Mouse (Mus musculus): ENCODE data around the gene Fyb.
"Not testable (repeated sequence)": the region's sequence is repeated elsewhere in the genome, so short reads cannot be mapped to it uniquely, and the experiment has no call there.

The Fyb gene

DNA sequence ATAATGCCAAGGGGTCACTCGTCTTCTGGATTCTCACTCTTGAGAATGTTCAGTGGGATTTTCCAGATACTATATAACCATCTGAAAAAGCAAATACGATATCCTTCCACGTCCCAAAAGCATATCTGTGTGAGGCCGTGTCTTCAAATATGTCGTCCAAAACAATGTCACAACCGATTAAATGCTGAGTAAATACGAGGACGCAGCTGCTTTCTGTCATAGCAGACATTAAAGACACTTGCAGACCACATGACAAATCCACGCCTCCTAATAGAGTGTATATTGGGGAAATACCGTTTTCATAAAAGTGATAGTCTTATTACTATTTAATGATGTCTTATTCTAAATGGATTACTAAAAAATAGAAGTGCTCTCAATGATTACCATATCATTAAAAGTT is 38.0 kb downstream of the Fyb start:
- intact Hi-C loops (cut with DNase I) = no loop called here

DNA sequence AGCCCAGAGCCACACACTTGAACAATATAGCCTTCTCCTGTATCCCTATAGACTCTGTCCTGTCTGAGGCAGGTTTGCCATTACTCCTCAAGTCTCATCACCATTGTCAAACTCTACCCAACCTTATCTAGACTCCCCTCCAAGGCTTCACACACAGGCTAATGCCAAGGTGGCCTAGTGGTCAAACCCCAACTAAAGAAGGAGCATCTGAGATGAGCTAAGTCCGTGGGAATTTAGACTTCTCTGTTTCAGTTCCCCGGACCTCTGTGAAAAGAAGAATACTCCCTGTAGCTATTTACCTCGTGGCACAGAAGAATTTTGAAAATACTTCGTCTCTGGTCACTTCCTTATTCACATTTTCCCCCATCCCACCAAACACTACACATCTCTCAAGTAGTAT is 39.5 kb downstream of the Fyb start:
- intact Hi-C loops (cut with DNase I) = no loop called here

DNA sequence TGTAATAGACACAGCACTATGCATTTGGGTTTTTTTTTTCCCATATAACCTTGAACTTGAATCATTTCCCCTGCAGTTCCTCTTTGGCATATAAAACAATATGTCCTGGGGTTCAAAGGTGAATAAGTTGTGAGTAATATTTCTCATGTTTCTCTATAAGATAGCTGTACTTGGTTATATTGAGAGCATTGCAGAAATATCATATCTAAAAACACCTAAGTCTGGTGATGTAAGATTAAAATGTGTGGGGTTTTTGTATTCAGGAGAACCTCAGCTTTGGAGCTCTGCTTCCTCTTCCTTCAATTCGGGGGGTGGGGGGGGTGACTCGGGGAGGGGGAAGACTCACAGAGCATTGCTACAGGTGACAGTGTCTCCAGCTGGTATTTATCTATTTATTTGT is 40.0 kb downstream of the Fyb start:
- intact Hi-C loops (cut with DNase I) = no loop called here

DNA sequence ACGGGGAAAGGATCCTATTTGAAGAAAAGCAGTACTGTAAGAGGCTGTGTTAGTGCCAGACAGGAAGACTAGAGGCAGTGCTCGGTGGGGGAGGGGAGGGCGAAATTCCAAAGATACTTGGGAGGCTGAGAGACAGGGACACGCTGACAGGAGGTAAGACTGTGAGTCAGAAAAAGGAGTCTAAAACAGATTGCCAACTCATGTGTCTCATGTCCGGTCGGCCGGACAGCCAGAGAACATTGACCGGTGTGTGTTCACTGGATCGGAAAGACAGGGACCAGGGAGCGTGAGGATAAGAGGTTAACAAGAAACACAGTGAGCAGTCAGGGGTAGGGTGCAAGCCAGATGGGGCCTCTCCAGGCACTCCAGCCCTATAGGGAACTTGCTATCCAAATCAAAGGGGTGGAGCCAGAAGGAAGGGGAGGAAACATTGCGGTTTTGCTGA is 42.3 kb downstream of the Fyb start:
- intact Hi-C loops (cut with DNase I) = no loop called here

DNA sequence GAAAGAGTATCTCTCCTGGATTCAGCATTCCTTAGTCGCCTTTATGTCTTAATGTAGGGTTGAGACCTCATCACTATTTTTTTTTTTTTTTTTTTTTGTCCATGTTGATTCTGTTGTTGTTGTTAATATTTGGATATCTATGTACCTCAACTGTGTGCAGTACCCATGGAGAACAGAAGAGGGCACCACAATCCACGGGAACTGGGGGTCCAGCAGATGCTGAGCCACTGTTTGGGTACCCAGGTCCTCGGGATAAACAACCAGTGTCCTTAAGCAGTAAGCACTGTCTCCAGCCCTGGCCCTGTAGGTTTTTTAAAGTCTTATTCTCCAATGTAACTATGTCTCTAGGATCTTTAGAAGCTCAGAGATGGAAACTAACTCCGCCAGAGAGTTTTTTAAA is 43.2 kb downstream of the Fyb start:
- intact Hi-C loops (cut with DNase I) = no loop called here

DNA sequence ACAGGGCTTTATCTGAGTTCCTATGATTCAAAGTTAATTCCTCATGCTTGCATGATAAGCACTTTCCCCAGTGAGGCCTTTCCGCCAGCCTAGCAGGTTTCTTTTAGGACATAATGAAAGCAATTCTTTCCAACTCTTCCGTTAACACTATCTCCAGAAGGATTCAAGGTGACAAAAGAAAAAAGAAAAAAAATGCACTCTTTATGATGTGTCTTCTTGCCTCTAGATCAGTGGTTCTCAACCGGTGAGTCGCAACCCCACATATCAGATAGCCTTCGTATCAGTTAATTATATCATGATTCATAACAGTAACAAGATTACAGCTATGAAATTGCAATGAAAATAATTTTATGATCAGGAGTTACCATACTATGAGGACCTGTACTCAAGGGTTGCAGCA is 45.3 kb downstream of the Fyb start:
- intact Hi-C loops (cut with DNase I) = loop anchor here (2.0 kb wide), 1 partner anchor 329 kb away; no protein-coding TSS in a partner anchor

DNA sequence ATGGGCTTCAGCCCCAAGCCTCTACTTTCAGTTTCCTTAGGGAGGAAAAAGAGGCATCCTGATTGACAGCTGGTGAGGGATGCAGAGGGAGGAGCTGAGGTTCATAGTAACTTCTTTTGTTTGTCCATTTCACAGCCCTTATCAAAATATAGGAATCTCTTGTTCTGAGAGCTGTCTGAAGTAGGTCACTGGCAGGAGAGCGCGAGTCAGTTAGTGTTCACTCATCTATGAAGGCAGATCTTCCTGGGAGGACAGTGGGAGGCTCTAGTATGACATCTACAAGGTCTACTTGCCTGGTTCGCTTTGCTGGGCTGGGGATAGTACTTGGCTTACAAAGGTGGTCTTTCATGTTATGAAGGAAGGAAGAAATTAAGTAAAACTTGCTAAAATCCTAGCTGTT is 46.0 kb downstream of the Fyb start:
- intact Hi-C loops (cut with DNase I) = loop anchor here (2.0 kb wide), 1 partner anchor 330 kb away; no protein-coding TSS in a partner anchor

DNA sequence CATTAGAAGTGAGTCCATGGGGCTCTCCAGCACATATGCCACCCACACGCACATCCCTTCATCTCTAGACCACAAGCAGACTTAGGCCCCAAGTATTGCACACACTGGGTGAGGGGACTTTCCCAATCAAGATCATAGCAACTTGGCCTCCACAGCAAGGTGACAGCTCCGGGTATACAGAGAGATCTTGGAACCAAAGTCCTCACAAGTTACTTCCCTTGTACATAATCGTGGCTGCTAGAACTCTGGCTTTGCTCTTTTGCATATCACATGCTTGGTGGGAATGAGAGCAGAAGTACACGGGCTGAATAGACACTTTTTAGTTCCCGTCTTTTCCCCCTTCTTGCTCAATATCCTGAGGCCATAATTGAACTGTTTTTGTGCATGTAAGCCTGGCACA is 46.4 kb downstream of the Fyb start:
- intact Hi-C loops (cut with DNase I) = loop anchor here (2.0 kb wide), 1 partner anchor 330 kb away; no protein-coding TSS in a partner anchor

DNA sequence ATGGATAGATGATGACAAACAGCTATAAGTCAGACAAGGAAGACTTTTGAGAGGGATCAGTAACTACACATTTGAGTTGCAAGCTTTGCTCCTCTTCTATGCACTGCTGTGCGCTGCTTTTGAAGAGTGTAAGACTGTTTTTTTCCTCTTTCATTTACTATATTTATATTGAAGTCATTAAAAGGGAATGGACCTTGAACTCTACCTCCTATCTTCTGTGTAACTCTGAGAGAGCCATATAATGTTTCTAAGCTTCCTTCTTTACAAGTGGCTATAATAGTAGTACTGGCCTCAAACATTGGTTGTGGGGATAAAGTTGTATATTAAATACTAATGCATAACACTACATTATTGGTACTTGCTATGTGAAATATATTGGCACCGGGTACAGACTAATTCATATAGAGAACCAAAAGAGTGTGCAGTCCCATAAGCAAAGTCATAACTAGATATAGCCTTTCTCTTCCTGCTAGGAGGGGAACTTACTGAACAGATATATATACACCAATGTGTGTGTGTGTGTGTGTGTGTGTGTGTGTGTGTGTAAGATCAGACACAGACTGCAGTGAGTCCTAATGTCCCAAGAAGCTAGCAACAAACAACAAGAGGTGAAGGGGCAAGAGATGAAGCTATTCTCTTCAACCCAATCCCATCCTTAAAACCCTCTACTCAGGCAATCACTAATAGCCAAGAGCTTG is 47.7 kb downstream of the Fyb start:
- intact Hi-C loops (cut with DNase I) = loop anchor here (5.0 kb wide), 1 partner anchor 68 kb away; no protein-coding TSS in a partner anchor

DNA sequence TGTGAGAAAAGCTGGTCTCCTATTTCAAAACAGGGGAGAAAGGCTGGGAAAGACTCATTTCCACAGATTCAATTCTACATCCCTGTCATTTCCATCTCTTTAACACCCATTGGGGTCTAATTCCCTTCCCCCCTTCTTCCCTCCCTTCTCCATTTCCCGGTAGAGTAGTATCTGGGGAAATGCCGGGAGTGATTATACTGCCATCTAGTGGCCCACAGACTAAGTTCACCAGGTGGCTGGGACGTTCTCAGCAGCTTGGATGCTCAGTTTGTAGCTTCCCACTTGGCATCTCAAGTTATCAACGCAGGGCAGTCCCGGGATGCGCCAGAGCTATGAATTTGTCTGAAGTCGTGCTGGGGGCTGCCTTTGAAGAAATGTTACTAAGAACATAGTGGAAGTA is 48.2 kb downstream of the Fyb start:
- intact Hi-C loops (cut with DNase I) = loop anchor here (5.0 kb wide), 1 partner anchor 69 kb away; no protein-coding TSS in a partner anchor

DNA sequence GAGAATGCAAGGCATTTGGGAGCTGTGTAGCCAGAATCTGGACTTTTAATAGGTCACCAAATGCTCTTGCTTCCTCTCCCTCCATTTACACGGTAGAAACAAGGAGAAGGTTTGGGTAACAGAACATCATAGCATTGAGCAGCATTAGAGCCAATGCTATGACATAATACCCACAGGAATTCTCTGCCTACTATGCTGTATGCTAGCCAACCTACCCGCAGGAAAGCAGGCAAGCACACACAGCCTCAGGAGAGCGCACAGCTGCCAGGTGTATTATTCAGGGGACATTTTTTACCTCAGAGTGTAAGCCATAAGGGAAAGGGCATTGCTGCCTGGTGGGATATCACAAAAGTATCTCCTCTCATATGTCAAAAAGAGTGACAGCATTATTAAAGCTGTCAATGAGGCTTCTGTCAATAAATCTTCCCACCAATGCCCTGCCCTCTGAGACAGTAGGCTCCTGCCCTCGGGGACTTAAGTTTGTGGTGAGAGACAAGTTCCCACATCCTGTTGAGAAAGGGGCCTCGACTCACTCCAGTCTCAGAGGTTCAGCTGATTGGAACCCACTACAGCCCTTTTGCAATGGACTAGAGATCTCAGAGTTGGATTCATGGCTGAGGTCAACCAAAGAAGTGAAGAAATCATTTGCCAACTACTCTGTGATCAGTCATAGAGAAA is 51.8 kb downstream of the Fyb start:
- intact Hi-C loops (cut with DNase I) = loop anchor here (5.0 kb wide), 1 partner anchor 72 kb away; no protein-coding TSS in a partner anchor

DNA sequence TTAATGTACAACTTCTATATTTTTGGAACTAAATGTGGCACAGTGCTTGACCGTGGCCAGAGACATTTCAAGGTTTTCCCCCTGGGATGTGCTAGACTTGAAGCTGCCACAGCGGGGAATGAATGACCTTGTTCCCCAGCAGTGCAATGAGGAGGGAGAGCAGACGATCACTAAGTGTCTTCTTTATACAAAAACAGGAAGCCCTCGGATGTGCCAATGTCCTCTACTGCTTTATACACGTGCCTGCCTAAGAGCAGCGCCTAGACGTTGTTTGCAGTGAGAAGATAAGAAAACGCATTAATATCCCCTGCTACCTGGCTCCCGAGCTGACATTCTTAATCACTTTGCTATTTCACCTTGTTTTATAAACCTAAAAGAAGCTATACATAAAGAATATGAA is 55.3 kb downstream of the Fyb start:
- intact Hi-C loops (cut with DNase I) = no loop called here

DNA sequence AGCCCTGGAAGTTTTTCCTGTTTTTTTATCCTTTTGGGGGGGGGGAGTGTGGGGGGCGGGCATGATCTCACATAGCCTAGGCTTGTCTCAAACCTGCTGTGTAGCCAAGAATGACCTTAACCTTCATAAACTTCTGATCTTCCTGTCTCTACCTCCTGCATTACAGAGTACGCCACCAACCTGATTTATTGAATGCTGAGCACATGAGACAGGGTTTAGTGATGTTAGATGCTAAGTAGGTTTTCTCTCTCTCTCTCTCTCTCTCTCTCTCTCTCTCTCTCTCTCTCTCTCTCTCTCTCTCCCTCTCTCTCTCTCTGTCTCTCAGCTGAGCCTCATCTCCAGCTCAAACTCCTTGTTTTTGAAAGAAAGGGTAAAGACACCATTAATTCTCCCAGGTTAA is 56.0 kb downstream of the Fyb start:
- intact Hi-C loops (cut with DNase I) = no loop called here

DNA sequence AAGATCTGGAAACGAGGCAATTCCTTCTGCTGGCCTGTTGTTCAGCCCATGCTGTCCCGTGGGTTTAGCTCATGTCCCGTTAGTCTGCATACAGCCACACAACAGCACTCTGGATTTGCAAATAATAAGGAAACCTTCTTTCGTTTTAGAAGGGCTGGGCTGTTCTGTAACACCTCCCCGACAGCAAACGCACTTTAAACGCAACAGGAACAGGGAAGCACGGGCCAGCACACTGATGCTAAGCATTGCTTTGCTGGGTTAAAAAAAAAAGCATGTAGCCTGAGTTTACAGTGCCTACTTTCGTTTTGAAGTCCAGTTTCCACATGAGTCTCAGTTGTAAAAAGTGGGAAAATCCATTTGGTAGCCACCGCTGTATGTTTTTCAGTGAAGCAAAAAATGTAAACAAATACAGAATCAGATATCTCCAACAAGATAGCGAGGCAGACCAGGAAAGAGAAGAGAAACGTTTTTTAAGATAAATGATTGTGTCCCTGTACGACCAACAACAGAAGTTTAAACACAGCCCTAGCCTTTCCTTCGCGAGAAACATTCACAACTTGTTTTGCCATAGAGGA is 56.6 kb downstream of the Fyb start:
- intact Hi-C loops (cut with DNase I) = no loop called here

DNA sequence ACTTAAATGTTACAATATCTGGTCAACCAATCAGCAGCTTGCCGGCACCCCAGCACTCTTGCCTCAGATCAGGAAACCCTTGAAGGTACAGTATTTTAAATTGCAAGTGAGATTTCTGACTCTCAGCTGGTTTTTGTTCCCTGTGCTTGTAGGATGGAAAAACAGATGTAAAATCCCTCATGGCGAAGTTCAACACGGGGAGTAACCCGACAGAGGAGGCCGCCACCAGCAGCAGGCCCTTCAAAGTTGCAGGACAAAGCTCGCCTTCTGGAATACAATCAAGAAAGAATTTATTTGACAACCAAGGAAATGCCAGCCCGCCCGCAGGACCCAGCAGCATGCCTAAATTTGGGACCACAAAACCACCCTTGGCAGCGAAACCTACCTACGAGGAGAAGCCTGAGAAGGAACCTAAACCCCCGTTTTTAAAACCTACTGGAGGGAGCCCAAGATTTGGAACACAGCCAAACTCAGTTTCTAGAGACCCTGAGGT is 57.2 kb downstream of the Fyb start:
- intact Hi-C loops (cut with DNase I) = no loop called here

DNA sequence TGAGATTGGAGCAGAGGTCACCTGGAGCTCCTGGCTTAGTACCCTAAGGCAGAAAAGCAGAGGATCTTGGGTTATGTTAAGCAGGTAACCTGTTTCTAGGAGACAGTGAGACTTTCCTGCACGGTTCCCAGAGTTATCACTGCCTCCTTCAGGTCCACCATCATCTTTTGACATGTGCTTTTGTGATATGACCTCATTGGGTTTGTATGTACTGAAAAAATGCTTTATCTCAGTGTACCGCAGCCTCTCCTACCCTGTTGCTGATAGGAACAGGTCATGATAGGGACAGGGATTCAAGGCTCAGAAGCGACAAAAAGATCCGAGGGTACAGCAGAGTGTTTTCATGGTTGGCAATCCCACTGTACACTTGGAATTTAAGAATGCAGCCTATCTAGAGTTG is 62.0 kb downstream of the Fyb start:
- intact Hi-C loops (cut with DNase I) = no loop called here

DNA sequence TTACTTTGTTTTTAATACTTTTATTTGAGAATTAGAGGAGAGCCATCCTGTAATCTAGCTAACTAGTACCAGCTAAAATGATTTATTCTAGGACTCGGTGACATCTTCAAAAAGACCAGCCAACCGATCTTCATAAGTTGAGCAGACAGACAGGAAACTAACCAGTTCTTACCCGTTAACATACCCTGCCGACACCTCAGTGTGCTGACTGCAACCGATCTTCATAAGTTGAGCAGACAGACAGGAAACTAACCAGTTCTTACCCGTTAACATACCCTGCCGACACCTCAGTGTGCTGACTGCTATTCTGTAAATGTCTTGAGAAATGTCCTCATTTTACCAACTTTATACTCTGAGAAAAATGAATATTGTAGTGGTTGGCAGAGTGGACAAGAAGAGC is 63.7 kb downstream of the Fyb start:
- intact Hi-C loops (cut with DNase I) = not testable (repeated sequence)

DNA sequence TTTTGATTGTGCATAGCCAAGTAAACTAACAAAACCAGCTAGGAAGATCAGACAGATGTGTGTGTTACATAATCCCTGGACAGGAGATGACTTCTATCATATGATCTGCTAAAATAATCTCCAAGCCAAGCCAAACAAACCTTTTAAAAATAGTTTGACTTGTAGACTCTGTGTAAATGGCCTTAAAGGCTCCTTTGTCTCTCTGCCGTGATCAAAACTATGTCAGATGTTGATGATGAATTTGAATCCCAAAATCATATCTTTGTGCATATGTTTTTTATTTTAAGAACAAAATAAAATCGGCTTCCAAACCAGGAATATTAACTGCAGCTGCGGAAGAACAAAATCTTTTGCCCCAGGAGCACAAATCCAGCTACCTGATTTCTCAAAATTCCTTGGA is 64.9 kb downstream of the Fyb start:
- intact Hi-C loops (cut with DNase I) = no loop called here

DNA sequence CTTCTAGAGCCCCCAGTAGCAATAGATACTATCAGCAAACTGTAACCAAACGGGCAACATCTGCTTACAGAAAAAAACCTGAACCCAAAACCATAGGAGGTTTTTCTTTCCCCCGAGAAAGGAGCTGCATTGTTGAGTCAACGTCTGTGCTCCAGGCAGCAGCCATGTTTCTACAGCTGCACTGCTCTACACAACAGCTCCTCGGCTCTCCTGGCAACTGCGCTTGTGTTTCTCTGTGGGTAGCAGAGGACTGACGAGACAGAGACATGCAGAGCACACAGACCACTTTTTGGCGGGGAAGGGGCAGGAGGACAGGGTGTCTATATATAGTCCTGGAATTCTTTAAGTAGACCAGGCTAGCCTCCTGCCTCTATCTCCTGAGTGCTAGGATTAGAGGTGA is 65.5 kb downstream of the Fyb start:
- intact Hi-C loops (cut with DNase I) = no loop called here

DNA sequence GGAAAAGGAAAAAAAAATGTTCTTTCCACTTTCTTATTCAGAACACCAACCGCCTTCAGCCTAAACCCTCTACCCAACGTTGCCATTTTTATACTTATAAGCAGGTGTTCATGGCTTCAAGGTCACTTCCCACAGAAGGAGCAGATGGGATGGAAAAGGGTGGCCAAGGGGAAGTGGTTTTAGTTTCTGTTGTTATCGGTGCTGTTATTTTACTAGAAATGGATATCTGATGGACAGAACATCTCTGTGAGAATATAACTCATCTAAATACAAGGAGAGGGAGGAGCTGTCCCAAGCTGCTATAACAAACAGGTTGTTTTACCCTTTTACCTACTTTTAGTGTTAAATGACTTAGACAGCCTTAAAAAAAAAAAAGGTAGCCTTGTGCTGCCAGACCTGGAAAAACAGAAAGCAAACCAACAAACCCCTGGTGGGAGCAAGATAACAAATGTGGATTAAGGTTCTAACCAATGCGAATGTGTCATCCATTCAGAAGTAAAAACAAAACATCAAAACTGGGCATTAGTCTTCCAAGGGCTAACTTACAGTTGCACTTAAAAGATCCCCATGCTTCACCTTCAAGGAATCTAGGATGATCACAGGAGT is 68.3 kb downstream of the Fyb start:
- intact Hi-C loops (cut with DNase I) = no loop called here

DNA sequence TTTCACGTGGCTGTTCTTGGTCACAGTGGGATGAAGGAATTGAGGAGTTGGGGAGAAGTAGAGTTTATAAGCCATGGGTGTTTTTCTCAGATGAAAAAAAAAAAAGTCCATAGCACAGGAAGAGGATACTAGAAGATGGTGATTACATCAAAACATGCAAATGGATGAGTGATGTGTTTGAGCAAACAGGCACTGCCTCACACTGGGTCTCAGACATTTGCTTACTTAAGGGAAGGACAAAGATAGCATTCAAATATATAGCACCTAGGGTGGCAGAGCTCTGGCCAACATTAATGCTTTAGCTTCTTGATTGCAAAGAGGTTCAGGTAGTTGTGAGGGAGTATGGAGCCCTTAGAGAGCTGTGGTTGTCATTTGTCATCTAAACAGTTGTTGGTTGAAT is 68.9 kb downstream of the Fyb start:
- intact Hi-C loops (cut with DNase I) = no loop called here

All from adrenal gland (tissue).